16 mouse cellular contexts compared by ENCODE assay signal in genomic region chr8:41483297-41483696, GRCm38 (mm10).
"Had no signal": no experiment of that assay in that cellular context is flagged by ENCODE, and none has a peak within 500 bp of the region (broad histone marks: within the 10 kb centered on the region; RNA-seq: fewer than 3 reads in every experiment).

No protein-coding gene starts in this region.

- H3K4me2 ChIP-seq: liver, embryonic 12.5 days; lung, embryonic 14.5 days; midbrain, embryonic 12.5 days; stomach, embryonic 15.5 days had no signal

- H3K9me3 ChIP-seq: liver, embryonic 12.5 days; midbrain, embryonic 10.5 days; midbrain, embryonic 12.5 days; stomach, embryonic 15.5 days had no signal

- H3K4me3 ChIP-seq: liver, embryonic 12.5 days; midbrain, embryonic 10.5 days; midbrain, embryonic 12.5 days; stomach, embryonic 15.5 days had no signal

- H3K9ac ChIP-seq: liver, embryonic 12.5 days; liver, embryonic 14.5 days; lung, embryonic 14.5 days; midbrain, embryonic 12.5 days; stomach, embryonic 15.5 days had no signal

- H3K27ac ChIP-seq: liver, embryonic 12.5 days; liver, embryonic 14.5 days; midbrain, embryonic 10.5 days; midbrain, embryonic 12.5 days; stomach, embryonic 15.5 days; stomach, postnatal 0 days had no signal

- H3K27me3 ChIP-seq: liver, embryonic 12.5 days; midbrain, embryonic 12.5 days; stomach, embryonic 15.5 days had no signal

- H3K36me3 ChIP-seq: liver, embryonic 12.5 days; midbrain, embryonic 10.5 days; midbrain, embryonic 12.5 days; stomach, embryonic 15.5 days had no signal

- DNase-seq: lung, adult 18-20 months; lung, embryonic 14.5 days; lung, postnatal 10 days; lung, postnatal 4 days; midbrain, embryonic 14.5 days; retina, postnatal 1 day; right cerebral cortex, adult 18-20 months; thymus, adult 2 months; thymus, postnatal 25 days had no signal

- H3K4me1 ChIP-seq: liver, embryonic 12.5 days; midbrain, embryonic 10.5 days; midbrain, embryonic 12.5 days; stomach, embryonic 15.5 days had no signal

- ATAC-seq: liver, embryonic 12.5 days; midbrain, embryonic 16.5 days had no signal
